Mouse (Mus musculus) midbrain, embryonic 10.5 days (tissue): ENCODE results near the gene 9530002B09Rik. TPM values are rescaled to one million over a fixed set of nuclear protein-coding genes. Genes with fewer than 3 reads are reported as not detected.

Source experiments
- DNase-seq: peaks from one replicate; pipeline ENCODE4 v3.0.0-alpha.2; 2017; ENCODE audit warnings: low spot score
- H3K27ac ChIP-seq: fragments of 300-500 bp; sonication (generic); replicated peaks from 2 replicates; pipeline ENCODE4 v1.5.1; 2016; ENCODE audit warnings: mild to moderate bottlenecking
- H3K27me3 ChIP-seq: fragments of 300-500 bp; sonication (generic); 2 replicates; pipeline ENCODE4 v1.6.1; 2016; ENCODE audit warnings: low read depth, mild to moderate bottlenecking; ENCODE audit not compliant: poor library complexity, severe bottlenecking
- H3K36me3 ChIP-seq: fragments of 300-500 bp; sonication (generic); 2 replicates; pipeline ENCODE4 v1.6.1; 2016; ENCODE audit warnings: mild to moderate bottlenecking, moderate library complexity
- H3K4me1 ChIP-seq: fragments of 300-500 bp; sonication (generic); 2 replicates; pipeline ENCODE4 v1.6.1; 2016
- H3K4me3 ChIP-seq: fragments of 300-500 bp; sonication (generic); 2 replicates; pipeline ENCODE4 v1.5.1; 2016; ENCODE audit warnings: mild to moderate bottlenecking, moderate library complexity
- H3K9me3 ChIP-seq: fragments of 300-500 bp; sonication (generic); replicated peaks from 2 replicates; pipeline ENCODE4 v1.6.1; 2016; ENCODE audit warnings: mild to moderate bottlenecking
- polyA plus RNA-seq: library from polyadenylated mRNA; unstranded; fragments of >200 nt; fragmentation: Nextera tagmentation; extraction: Ambion mirVana; gene quantifications from 2 replicates; pipeline ENCODE4 v1.2.1, GENCODE M21; 2016

The 9530002B09Rik gene
- polyA plus RNA-seq: not detected in 2 replicates

DNA sequence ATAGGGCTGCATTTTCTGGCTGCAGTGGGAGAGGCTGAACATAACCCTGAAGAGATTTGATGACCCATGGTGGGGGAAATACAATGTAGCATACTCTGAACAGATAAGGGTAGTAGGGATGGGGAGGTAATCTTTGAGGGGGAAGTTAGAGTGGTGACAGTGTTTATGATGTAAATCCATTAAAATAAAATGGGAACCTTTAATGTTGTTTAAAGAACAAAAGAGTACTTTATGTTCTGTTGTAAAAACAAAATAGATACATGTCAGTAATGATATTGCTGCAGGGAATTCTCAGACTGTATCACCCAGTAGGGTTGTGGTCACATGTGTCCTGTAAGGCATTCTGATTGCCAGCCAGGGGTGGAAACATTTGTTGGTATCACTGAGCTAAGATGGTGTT lies at the start of gene 9530002B09Rik:
9530002B09Rik (plus strand) TSS at position 301 of the 400 bp plus-strand sequence.
- H3K9me3 ChIP-seq: peaks cover 47% of the 10 kb centered on the region
- no peak within 1 kb of the TSS for H3K27ac ChIP-seq
- H3K27me3 ChIP-seq: no peaks in the 10 kb centered on the region
- no peaks in the 10 kb centered on the region for H3K36me3 ChIP-seq
- H3K4me3 ChIP-seq: no peak within 1 kb of the TSS
- H3K4me1 ChIP-seq: no peaks in the 10 kb centered on the region
- no peak for DNase-seq

Other genes starting within 250 kb of the 9530002B09Rik start
- 64.7 and 69.3 TPM in 2 replicates for gene Ppt1, start 147.0 kb downstream of the 9530002B09Rik start, polyA plus RNA-seq
- gene Cap1, start 196.8 kb downstream of the 9530002B09Rik start, polyA plus RNA-seq: 69.4 and 79.4 TPM in 2 replicates